Mouse (Mus musculus) cerebellum, postnatal 25 days (tissue): ENCODE measurements at regions not wholly inside any gene's neighbourhood (a gene's known extent, or its start where the extent isn't known, plus 50 kb on each side); places are given as distances from the start of the nearest gene placed in this dataset.
"Not testable (repeated sequence)": the region's sequence is repeated elsewhere in the genome, so short reads cannot be mapped to it uniquely, and the experiment has no call there.

Experiments
- DNase-seq, 2 experiments: peaks; one replicate each; pipeline ENCODE4 v3.0.0; 2021; ENCODE audit warnings: mixed read lengths in 2 of 2

- DNase-seq: no peak
Observed at GRCm38 (mm10) chr3:11094804-11095203, 759.3 kb upstream of the Gm38303 start.

- DNase-seq: no peak
Observed at GRCm38 (mm10) chr3:11094138-11094537, 758.7 kb upstream of the Gm38303 start.

DNA sequence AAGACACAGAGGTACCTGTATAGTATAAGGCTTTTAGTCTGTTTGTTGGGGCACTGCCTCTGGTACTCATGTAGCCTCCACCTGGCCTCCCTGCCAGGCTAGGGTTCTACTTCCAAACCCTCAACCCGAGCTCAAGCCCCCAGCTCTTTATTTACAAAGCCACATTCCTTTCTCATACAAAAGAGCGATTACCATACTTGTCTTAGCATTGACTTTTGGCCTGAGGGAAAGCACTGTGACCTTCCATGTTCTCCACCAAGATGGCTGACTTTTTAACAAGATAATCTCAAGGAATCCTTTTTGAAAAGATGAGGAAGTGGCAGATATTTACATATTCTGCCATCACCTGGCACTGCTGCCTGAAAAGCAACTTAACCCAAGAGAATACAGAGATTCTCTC lies 747.8 kb upstream of the Gm38303 start:
- DNase-seq: no peak

DNA sequence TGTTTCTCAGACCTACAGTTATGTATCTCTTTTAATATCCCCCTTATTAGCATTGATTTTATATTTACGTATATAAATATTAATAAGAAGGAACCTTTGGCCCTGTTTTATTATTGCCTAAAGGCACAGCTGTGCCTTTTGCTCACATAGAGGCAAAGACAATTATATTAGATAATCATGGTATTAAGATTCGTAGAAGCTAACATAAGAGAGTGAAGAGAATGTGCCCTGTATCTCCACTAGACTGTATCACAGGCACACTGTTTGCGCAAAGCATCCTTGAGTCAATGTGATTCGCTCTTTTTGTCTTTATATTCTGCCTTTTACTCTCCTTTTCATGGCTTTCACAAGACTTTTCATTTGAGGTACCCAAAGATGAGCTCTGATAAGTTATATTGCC lies 738.5 kb upstream of the Gm38303 start:
- DNase-seq: no peak

DNA sequence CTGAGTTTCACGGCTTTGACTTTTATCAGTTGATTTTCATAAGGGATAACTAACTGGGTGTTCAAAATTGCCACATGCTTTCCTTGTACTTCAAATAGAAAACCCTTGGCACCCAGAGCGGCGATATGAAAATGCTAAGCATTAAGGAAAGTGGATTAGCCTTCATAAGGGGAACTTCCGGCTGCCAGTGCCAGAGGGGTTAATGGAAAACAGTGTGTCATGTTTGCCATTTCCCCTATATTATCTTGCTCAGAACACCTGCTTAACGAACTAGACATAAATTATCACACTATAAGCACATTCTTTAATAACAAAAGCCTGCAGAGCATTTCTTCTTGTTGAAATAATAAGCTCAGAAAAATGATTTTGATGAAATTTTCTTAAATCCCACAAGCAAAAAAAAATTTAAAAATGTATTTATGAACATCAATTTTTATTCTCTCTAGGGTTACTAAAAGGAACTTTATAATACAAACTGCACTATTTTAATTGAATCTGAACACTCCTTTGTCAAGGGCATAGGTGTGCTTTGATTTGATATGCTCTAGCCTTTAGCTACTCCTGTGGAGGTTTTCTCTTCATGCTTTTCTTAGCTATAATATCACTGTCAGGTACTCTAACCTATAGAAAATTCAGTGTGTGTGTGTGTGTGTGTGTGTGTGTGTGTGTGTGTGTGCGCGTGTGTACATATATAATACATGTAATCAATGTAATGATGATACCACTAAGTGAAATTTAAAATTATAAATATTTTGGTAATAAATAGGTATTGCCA lies 699.7 kb upstream of the Gm38303 start:
- DNase-seq: no peak

- no peak for DNase-seq
Observed at GRCm38 (mm10) chr3:11029991-11030390, 694.5 kb upstream of the Gm38303 start.

- DNase-seq: no peak
Observed at GRCm38 (mm10) chr3:11024422-11024821, 688.9 kb upstream of the Gm38303 start.

DNA sequence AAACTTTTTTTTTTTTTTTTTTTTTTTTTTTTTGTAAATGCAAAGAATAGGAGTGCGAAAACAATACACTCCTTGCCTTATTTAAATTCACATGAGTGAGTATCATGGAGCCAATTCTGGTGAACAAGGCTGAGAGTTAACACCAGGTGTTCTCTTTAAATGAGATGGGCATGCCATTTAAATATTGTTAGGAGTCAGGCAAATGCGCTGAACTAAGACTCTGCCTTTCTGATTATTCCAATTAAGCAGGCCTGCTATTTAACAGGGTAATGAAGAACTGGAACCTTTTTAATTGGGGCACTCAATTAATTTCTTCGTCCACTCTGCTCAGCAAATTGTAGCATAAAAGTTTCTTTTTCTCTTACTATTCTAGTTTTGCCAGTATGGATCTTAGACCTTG lies 684.6 kb upstream of the Gm38303 start:
- DNase-seq: no peak

DNA sequence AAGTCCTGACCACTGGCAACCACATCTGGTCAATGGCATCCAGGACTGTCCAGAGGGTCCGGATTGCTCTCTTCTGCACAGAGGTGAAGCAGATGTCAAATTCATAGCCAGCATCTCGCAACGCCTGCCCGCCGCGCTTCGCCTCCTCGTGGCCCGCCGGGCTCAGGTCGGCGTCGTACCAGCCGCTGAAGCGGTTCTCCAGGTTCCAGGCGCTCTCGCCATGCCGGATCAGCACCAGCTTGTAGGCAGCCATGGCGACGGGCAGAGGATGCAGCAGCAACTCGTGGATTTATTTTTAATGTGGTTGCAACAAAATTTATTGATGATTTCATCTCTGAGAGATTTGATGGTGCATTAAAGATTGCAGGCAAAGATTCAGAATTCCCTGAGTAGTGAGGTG lies 679.4 kb upstream of the Gm38303 start:
- not testable (repeated sequence) for DNase-seq

- no peak for DNase-seq
Observed at GRCm38 (mm10) chr3:11007363-11007762, 671.9 kb upstream of the Gm38303 start.

- DNase-seq: no peak
Observed at GRCm38 (mm10) chr3:11006531-11007269, 671.2 kb upstream of the Gm38303 start.

DNA sequence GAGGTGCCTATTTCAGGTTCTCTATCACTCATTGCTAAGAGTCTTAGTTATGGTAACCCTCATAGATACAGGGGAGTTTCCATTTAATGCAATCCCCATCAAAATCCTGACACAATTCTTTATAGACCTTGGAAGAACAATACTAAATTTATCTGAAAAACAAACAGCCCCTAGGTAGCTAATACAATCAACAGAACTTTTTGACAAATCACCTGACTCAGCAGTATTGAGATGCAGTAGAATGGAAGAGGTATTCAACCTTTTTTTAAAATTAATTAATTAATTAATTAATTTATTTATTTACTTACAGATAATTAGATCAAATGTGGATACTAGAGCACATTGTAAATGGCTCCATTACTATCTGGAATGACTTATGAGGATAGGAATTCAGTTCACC lies 643.5 kb upstream of the Gm38303 start:
- DNase-seq: no peak

DNA sequence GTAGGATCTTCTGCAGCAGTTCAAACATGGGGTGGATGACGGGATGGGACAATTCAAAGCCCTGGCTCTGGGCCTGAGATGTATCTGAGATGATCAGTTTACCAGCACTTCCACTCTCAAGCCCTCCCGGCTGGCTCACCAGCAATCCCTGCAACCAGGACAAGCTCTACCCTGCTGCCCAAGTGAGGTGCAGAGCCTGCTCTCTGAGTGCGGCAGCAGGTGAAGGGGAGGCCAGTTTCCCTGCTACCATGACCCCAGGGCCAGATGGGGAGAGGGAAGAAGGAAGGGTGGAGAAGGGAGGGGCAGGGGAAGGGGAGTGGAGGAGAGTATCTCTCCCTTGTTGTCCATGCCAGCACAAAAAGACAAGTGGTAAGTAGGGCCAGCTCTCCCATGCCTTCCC lies 638.9 kb upstream of the Gm38303 start:
- no peak for DNase-seq

DNA sequence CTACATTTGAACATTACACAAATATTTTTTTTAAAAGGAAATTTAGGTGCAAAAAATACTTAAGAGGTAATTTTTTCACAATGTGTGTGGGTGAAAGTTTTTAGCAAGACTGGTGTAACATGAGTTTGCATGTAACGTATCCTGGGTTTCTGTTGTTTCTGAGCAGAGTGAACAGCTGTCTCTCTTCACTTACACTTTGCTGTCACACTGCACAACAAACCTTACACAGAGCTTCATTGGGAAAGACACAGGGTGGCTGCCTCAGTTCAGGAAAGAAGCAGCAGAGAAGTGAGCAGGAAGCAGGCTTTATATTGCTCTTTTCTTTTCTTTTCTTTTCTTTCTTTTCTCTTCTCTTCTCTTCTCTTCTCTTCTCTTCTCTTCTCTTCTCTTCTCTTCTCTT lies 617.1 kb upstream of the Gm38303 start:
- no peak for DNase-seq

DNA sequence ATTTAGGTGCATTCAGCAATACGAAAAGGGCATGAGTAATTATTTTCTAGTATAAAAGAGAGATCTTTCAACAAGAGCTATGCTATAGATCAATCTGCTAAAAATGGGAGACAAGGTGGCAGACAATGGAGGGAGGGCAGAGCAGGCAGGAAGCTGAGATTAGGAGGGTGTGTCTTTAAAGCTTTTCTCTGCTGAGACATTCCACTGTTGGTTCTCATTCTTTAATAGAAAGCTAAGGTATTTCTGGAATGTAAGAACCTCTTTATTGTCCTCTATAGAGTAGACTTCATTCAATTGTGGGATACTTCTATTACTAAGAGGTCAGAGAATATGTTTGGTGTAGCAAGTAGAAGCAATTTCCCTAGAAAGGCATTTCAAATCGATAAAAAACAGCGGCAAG lies 581.6 kb upstream of the Gm38303 start:
- no peak for DNase-seq

GRCm38 (mm10) chr3:10891981-10892380 lies 556.5 kb upstream of the Gm38303 start:
- DNase-seq: peak; percentile 5 to 8
